Mouse (Mus musculus): ENCODE measurements around the gene Bmt2.

GRCm38 (mm10) chr6:13654081-13654480, 23.7 kb downstream of the Bmt2 start:
- TF ChIP-seq MYOG (IDR thresholded peaks at IDR 0.05; ENCODE audit: control insufficient read depth in 1 of 3, insufficient read depth in 1 of 3, insufficient read length in 2 of 3, low read depth in 2 of 3) (no peak), USF1 (IDR thresholded peaks at IDR 0.05; ENCODE audit: low read depth) (no peak), MAX (IDR thresholded peaks at IDR 0.05; ENCODE audit: low read depth) (no peak), POLR2A (IDR thresholded peaks at IDR 0.05; ENCODE audit: insufficient read length, low read depth) (no peak), E2F4 (IDR thresholded peaks at IDR 0.05; ENCODE audit: insufficient read depth) (no peak)

All from myocyte (in vitro differentiated cells).